Mouse (Mus musculus) small intestine, adult 2 months (tissue): Measurements from ENCODE around the gene Ccdc57. TPM values are rescaled to one million over a fixed set of nuclear protein-coding genes. Genes with fewer than 3 reads are reported as not detected.

ENCODE experiments used
- H3K27ac ChIP-seq: fragments of 200-500 bp; 2 replicates; pipeline ENCODE4 v1.5.1; 2012; ENCODE audit warnings: low read depth, low read length, control low read depth, inconsistent platforms; ENCODE audit not compliant: insufficient read depth
- H3K27me3 ChIP-seq: fragments of 200-500 bp; 2 replicates; pipeline ENCODE4 v1.6.1; 2012; ENCODE audit warnings: mild to moderate bottlenecking, moderate library complexity, low read length, inconsistent platforms; ENCODE audit not compliant: control insufficient read depth, insufficient read depth
- H3K36me3 ChIP-seq: fragments of 200-500 bp; 2 replicates; pipeline ENCODE4 v1.6.1; 2012; ENCODE audit warnings: mild to moderate bottlenecking, low read length, control low read depth, inconsistent platforms; ENCODE audit not compliant: control insufficient read depth, insufficient read depth
- H3K4me1 ChIP-seq: fragments of 200-500 bp; 2 replicates; pipeline ENCODE4 v1.6.1; 2012; ENCODE audit warnings: low read length, inconsistent platforms, mixed read lengths; ENCODE audit not compliant: control insufficient read depth, insufficient read depth, insufficient read length
- H3K4me3 ChIP-seq: fragments of 200-500 bp; 2 replicates; pipeline ENCODE4 v1.5.1; 2012; ENCODE audit warnings: low read depth, mild to moderate bottlenecking, control low read depth, inconsistent platforms, low read length, moderate library complexity
- CTCF ChIP-seq: fragments of 200-500 bp; IDR thresholded peaks from 2 replicates; pipeline ENCODE4 v1.5.1; 2012; ENCODE audit warnings: low read depth, mild to moderate bottlenecking, control low read depth, inconsistent platforms, low read length, moderate library complexity, mixed read lengths; ENCODE audit not compliant: insufficient replicate concordance, insufficient read length; ENCODE audit errors: extremely low read depth
- POLR2A ChIP-seq: fragments of 200-500 bp; IDR thresholded peaks from 2 replicates; pipeline ENCODE4 v1.6.1; 2012; ENCODE audit warnings: low read depth, mild to moderate bottlenecking, control low read depth, inconsistent platforms, low read length, moderate library complexity
- WGBS: fragments of 180-500 bp; shearing (Covaris S2); methylation state at CpG from one replicate; pipeline ENCODE4 v1.1.7; 2018; 5-methylcytosine and 5-hydroxymethylcytosine counted together
- polyA plus RNA-seq: library from polyadenylated mRNA; depleted of rRNA; stranded (reverse); fragments of >200 nt; gene quantifications from 2 replicates; pipeline ENCODE4 v1.2.3, GENCODE M21; 2012

Gene Ccdc57
- polyA plus RNA-seq, 1 experiment = 0.43 TPM

GRCm38 (mm10) chr11:120951731-120952730 lies 19.4 kb upstream of the Ccdc57 start:
- 89% methylated on average over 9 of the region's 9 CpGs for WGBS
- H3K27me3 ChIP-seq = no peaks in the 10 kb centered on the region
- no peak overlapping the region for H3K27ac ChIP-seq
- peaks cover 29% of the 10 kb centered on the region for H3K4me1 ChIP-seq
- H3K36me3 ChIP-seq = peaks cover 8% of the 10 kb centered on the region
- TF ChIP-seq CTCF (no peak), POLR2A (no peak)
- no peak overlapping the region for H3K4me3 ChIP-seq

- Histone ChIP-seq H3K4me1 (peaks cover 29% of the 10 kb centered on the region), H3K36me3 (no peaks in the 10 kb centered on the region; the same call in 1 of the 2 replicates), H3K27me3 (no peaks in the 10 kb centered on the region), H3K27ac (no peak overlapping the region), H3K4me3 (peak overlapping the region; percentile 72)
- 48% methylated on average over 8 of the region's 8 CpGs for WGBS
- TF ChIP-seq POLR2A = no peak
- no peak for TF ChIP-seq CTCF
These were observed 18.6 kb upstream of the Ccdc57 start for GRCm38 (mm10) chr11:120951237-120951636.

- Histone ChIP-seq H3K27ac (peak overlapping the region; percentile 23; the same call in 1 of the 2 replicates), H3K27me3 (no peaks in the 10 kb centered on the region), H3K4me3 (peak overlapping the region; percentile 72), H3K36me3 (no peaks in the 10 kb centered on the region), H3K4me1 (peaks cover 29% of the 10 kb centered on the region)
- 8% methylated on average over 39 of the region's 39 CpGs for WGBS
- TF ChIP-seq CTCF (no peak), POLR2A (0 out of 2 replicates have a peak, but pooled peaks have one; percentile 5)
These were observed 17.9 kb upstream of the Ccdc57 start for GRCm38 (mm10) chr11:120950281-120951202.

GRCm38 (mm10) chr11:120949863-120950262 lies 17.2 kb upstream of the Ccdc57 start:
- Histone ChIP-seq H3K27ac (no peak overlapping the region), H3K36me3 (no peaks in the 10 kb centered on the region), H3K27me3 (no peaks in the 10 kb centered on the region), H3K4me3 (peak overlapping the region; percentile 72), H3K4me1 (peaks cover 28% of the 10 kb centered on the region)
- TF ChIP-seq POLR2A = peak; percentile 18; the same call in 1 of the 2 replicates
- TF ChIP-seq CTCF = no peak
- WGBS = 75% methylated on average over 10 of the region's 10 CpGs

- Histone ChIP-seq H3K4me3 (peak overlapping the region; percentile 72), H3K4me1 (peaks cover 27% of the 10 kb centered on the region), H3K27ac (peak overlapping the region; percentile 55), H3K27me3 (no peaks in the 10 kb centered on the region), H3K36me3 (no peaks in the 10 kb centered on the region)
- TF ChIP-seq CTCF = no peak
- peak; percentile 39; the same call in 1 of the 2 replicates for TF ChIP-seq POLR2A
- 13% methylated on average over 74 of the region's 75 CpGs for WGBS
These were observed 16.5 kb upstream of the Ccdc57 start for GRCm38 (mm10) chr11:120948861-120949851.

- 6% methylated on average over 12 of the region's 12 CpGs for WGBS
- peaks cover 27% of the 10 kb centered on the region for H3K4me1 ChIP-seq
- H3K27ac ChIP-seq = peak within 1 kb of the TSS; percentile 55
- no peak for TF ChIP-seq POLR2A
- TF ChIP-seq CTCF = no peak
- no peaks in the 10 kb centered on the region for H3K36me3 ChIP-seq
- H3K27me3 ChIP-seq = no peaks in the 10 kb centered on the region
- peak within 1 kb of the TSS; percentile 72 for H3K4me3 ChIP-seq
These were observed 15.7 kb upstream of the Ccdc57 start, which contains the start of gene Slc16a3 for GRCm38 (mm10) chr11:120948328-120948727. Slc16a3 (plus strand) TSS chr11:120948480.
